Mouse (Mus musculus) frontal cortex, postnatal 14 days (tissue): Measurements from ENCODE around the gene Rps2.
A peak's percentile ranks its signal among the peaks of the same experiment; 100 is the strongest.
"Not testable (repeated sequence)": the region's sequence is repeated elsewhere in the genome, so short reads cannot be mapped to it uniquely, and the experiment has no call there.

Experiments
- DNase-seq, 2 experiments: peaks; one replicate each; pipeline ENCODE4 v3.0.0; 2022; ENCODE audit warnings: low spot score in 2 of 2

The Rps2 gene

GRCm38 (mm10) chr17:24717943-24718342 lies at the start of gene Rps2, which contains the start of gene Rnf151:
Rps2 (plus strand) TSS chr17:24718116.
Rnf151 (minus strand) TSS chr17:24718063.
- no peak for DNase-seq

DNA sequence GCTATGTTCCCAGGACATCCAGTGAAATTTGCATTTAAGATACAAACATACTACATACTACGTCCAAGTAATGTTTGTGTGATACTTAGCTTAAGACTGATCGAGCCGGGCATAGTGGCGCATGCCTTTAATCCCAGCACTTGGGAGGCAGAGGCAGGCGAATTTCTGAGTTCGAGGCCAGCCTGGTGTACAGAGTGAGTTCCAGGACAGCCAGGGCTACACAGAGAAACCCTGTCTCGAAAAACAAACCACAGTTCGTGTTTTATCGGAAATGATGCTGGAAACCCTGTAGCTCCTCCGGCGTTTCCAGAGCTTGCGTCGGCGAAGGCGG lies 48.7 kb upstream of the Rps2 start:
- DNase-seq: not testable (repeated sequence)

DNA sequence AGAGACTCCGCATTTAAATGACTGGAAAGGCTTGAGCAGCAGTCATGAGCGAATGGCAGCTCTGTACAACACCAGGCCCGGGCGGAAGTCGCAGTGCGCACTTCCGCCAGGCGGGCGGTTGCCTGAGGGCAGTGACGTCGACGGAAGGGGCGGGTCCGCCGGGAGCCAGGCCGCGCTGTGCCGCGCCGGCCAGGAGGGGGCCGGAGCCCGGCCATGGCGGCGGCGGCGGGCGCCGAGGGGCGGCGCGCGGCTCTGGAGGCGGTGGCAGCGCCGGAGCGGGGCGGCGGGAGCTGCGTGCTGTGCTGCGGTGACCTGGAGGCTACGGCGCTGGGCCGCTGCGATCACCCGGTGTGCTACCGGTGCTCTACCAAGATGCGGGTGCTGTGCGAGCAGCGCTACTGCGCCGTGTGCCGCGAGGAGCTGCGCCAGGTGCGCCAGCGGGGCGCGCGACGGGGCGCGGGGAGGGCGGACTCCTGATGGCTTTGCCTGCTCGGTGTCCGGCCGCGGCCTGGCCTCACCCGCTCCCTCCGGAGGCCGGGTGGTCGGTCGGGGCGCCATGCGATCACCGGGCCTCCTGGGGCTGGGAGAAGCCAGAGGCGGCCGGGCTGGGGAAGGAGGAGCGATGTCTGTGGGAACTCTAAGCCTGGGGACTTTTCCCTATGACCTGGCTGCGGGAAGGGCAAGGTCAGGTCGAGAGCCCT lies 48.2 kb upstream of the Rps2 start, which contains the start of gene Zfp598:
Gene Zfp598, plus strand, starts transcription at position 143 of the 701 bp plus-strand sequence.
- peak; percentile 85 to 89 for DNase-seq

GRCm38 (mm10) chr17:24670246-24670844 lies 47.6 kb upstream of the Rps2 start:
- DNase-seq: no peak

GRCm38 (mm10) chr17:24671346-24671745 lies 46.6 kb upstream of the Rps2 start:
- DNase-seq: no peak

GRCm38 (mm10) chr17:24672141-24672540 lies 45.8 kb upstream of the Rps2 start:
- no peak for DNase-seq

DNA sequence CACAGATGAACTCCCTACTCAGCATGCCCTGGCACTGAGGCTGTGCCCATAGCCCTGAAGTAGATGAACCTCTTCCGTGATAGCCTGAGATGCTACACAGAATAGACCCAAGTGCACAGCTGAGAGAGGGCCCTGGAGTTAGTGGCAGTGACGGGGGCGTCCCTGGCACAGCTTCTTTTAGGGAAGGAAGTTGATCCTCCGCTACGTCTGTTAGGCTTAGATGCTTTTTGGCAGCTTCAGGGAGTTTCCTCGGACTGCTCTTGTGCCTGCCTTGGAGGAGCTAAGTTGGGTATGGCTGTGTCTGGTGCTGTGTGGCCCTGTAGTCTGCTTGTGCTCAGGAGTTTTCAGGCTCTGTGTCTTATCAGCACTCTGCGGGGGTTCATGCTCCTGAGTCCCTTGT lies 43.6 kb upstream of the Rps2 start:
- DNase-seq: no peak

DNA sequence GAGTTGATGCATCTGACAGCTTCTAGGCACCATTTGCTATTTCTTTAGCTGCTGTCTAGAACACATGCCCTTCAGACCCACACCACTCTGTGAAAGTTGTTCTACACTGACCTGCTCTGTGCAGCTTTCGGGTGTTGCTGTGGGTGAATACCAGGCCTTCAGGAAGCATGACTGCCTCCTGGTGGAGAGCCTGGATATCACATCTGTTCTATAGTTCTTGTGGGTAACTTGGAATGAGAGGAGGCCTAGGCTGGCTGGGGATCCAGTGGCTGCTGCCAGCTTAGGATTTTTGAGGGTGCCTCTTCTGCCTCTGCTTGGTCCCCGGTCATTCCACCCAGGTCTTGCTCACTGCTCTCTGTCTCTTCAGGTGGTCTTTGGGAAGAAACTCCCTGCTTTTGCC lies 41.7 kb upstream of the Rps2 start:
- DNase-seq: no peak

GRCm38 (mm10) chr17:24676877-24677276 lies 41.0 kb upstream of the Rps2 start:
- DNase-seq: no peak

GRCm38 (mm10) chr17:24677500-24678080 lies 40.3 kb upstream of the Rps2 start:
- DNase-seq: no peak

- DNase-seq: no peak
These were observed 31.4 kb upstream of the Rps2 start for GRCm38 (mm10) chr17:24686514-24686913.

DNA sequence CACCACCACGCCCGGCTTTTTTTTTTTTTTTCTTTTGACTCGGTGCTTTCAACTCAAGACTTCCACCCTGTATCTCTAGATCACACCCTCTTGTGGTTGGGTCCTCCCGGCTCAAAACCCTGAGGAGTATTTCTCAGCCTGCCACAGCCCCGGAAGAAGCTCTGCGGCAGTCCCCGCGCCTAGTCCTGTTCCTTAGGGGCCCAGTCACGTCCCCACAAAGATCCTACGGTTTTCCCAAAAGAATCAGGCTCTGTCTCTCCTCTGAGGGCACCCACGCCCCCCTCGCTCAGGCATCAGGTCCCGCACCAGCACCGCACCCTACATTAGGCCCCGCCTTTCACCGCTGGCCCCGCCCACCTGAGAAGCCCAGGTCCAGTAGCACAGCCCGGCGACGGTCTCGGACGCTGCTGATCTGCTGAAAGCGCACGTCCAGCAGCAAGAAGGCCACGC lies 30.7 kb upstream of the Rps2 start:
- no peak for DNase-seq

GRCm38 (mm10) chr17:24687599-24687998 lies 30.3 kb upstream of the Rps2 start:
- no peak for DNase-seq

DNA sequence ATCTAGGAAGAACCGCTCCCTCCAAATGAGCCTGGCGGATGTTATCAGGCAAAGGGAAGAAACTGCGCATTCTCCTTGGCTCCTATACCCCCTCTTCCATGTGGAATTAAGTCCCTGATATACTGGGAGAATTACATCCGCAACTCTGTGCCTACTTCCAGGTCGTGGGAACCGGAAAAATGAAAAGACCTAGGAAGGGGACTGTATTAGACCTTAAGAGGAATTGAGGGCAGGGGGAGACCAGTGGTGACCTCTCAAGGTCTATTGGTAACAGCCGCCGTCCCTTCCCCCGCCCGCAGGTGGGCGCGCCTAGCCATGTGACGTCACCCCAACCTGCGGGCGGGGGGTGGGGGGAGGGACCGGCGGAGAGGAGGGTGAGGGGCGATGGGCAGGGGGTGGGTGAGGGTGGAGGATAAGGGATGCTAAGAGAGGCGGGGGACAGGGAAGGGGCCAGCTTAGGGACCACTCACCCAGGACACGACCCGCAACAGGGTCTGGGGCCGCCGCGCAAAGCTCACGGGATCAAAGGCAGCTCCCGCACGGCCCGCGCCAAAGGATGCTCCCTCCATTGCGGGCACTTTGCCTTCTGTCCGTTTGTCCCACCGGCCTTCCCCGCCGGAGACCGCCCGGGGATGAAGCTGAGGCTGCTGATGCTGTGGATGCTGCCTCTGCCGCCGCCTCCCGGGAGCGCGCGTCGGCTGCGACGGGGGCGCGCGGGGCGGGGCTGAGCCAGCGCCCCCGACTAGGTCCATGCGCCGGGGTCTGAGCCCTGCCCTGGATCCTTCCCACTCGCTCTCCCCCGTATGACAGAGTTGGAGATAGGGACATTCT lies 28.4 kb upstream of the Rps2 start, which contains the start of gene Syngr3:
Gene Syngr3, minus strand, starts transcription at position 705 of the 831 bp plus-strand sequence.
- peak in 1 of 2 experiments; percentile 52 for DNase-seq

DNA sequence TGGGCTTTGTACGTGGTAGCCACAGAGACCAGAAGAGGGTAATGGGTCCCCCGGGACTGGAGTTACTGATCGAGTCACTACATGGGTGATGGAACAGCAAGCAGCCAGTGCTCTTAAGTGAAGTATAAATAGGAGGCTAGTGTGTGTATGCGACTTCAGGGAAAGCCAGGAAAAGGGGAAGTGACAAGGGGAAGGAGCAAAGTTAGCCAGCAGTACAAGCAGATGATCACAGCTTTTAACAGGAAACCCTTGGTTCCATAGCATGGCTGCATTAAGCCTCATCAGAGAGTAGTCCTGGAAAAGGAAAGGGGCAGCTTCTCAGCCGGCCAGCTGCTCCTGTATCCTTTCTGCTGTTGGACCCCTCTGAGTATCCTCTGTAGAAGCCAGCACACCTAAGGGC lies 25.5 kb upstream of the Rps2 start:
- DNase-seq: no peak

- peak in 1 of 2 experiments; percentile 9 for DNase-seq
These were observed 22.4 kb upstream of the Rps2 start for GRCm38 (mm10) chr17:24695326-24696010.

GRCm38 (mm10) chr17:24696011-24696697 lies 21.8 kb upstream of the Rps2 start, which contains the start of the genes Gfer and Noxo1:
Gfer (minus strand) TSS chr17:24696156.
Noxo1 (plus strand) TSS chr17:24696234.
- peak; percentile 44 to 69 for DNase-seq

GRCm38 (mm10) chr17:24697985-24698384 lies 19.9 kb upstream of the Rps2 start:
- DNase-seq: no peak

DNA sequence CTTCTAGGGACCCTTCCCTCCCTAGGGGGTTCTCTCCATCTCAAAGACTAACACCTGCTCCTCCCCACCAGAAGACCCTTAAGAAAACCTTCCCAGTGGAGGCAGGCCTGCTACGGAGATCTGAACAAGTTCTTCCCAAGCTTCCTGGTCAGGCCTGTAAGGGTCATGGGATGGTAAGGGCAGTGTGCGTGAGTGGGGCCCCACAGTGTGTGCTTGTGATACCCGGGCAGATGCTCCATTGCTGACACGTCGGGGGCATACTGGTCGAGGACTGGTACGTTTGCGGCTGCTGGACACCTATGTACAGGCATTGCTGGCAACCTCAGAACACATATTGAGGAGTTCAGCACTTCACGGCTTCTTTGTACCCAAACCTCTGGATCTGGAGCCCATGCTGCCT lies 19.2 kb upstream of the Rps2 start:
- no peak for DNase-seq

DNA sequence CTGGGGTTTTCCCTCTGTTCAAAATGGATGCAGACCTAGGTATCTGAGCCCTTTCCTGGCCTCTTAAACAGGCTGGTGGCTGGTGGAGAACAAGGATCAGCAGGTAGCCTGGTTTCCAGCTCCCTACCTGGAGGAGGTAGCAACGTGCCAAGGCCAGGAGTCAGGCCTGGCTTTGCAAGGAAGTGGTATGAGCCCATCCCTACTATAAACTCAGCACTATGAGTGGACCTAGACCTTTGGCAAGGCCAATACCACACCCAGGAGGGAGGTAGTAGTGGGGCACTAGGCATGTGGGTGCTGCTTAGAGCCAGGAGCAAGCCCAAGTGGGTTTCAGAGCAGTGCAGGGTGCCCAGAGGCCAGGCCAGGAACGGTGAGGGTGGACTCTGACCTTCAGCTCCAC lies 18.4 kb upstream of the Rps2 start:
- no peak for DNase-seq

GRCm38 (mm10) chr17:24701251-24701650 lies 16.7 kb upstream of the Rps2 start:
- DNase-seq: no peak
